Mouse (Mus musculus) layer of hippocampus, adult 9-11 months (tissue): ENCODE measurements around the gene Mrpl34.
"Not testable (repeated sequence)": the region's sequence is repeated elsewhere in the genome, so short reads cannot be mapped to it uniquely, and the experiment has no call there.

ENCODE experiments used
- DNase-seq: peaks from one replicate; pipeline ENCODE4 v3.0.0; 2022

Gene Mrpl34

GRCm38 (mm10) chr8:71464513-71465500 lies at the start of gene Mrpl34:
TSS of gene Mrpl34 (plus strand) at chr8:71464959.
- peak; percentile 100 for DNase-seq

GRCm38 (mm10) chr8:71422121-71422520 lies 42.6 kb upstream of the Mrpl34 start:
- no peak for DNase-seq

GRCm38 (mm10) chr8:71432935-71433334 lies 31.8 kb upstream of the Mrpl34 start:
- not testable (repeated sequence) for DNase-seq

- no peak for DNase-seq
Measured at GRCm38 (mm10) chr8:71437041-71437440, 27.7 kb upstream of the Mrpl34 start.

GRCm38 (mm10) chr8:71441404-71441803 lies 23.4 kb upstream of the Mrpl34 start:
- no peak for DNase-seq

- no peak for DNase-seq
Measured at GRCm38 (mm10) chr8:71445096-71445495, 19.7 kb upstream of the Mrpl34 start.

- no peak for DNase-seq
Measured at GRCm38 (mm10) chr8:71451337-71451736, 13.4 kb upstream of the Mrpl34 start.

- DNase-seq: no peak
Measured at GRCm38 (mm10) chr8:71451777-71452176, 13.0 kb upstream of the Mrpl34 start.

- no peak for DNase-seq
Measured at GRCm38 (mm10) chr8:71452669-71453068, 12.1 kb upstream of the Mrpl34 start.

- no peak for DNase-seq
Measured at GRCm38 (mm10) chr8:71454668-71455067, 10.1 kb upstream of the Mrpl34 start.

GRCm38 (mm10) chr8:71456906-71457305 lies 7.9 kb upstream of the Mrpl34 start:
- no peak for DNase-seq

- DNase-seq: no peak
Measured at GRCm38 (mm10) chr8:71457659-71458270, 7.0 kb upstream of the Mrpl34 start.

- DNase-seq: no peak
Measured at GRCm38 (mm10) chr8:71460716-71461115, 4.0 kb upstream of the Mrpl34 start.

- DNase-seq: peak; percentile 22
Measured at GRCm38 (mm10) chr8:71461152-71461840, 3.5 kb upstream of the Mrpl34 start.

GRCm38 (mm10) chr8:71462191-71462590 lies 2.6 kb upstream of the Mrpl34 start:
- DNase-seq: no peak

GRCm38 (mm10) chr8:71462786-71463185 lies 2.0 kb upstream of the Mrpl34 start:
- DNase-seq: peak; percentile 77

GRCm38 (mm10) chr8:71463188-71464033 lies 1.3 kb upstream of the Mrpl34 start, which contains the start of gene Abhd8:
TSS of gene Abhd8 (minus strand) at chr8:71463655.
- DNase-seq: peak; percentile 98

GRCm38 (mm10) chr8:71465733-71466132 lies 974 bp downstream of the Mrpl34 start:
- no peak for DNase-seq

GRCm38 (mm10) chr8:71466198-71466597 lies 1.4 kb downstream of the Mrpl34 start:
- peak; percentile 13 for DNase-seq

- peak; percentile 5 for DNase-seq
Measured at GRCm38 (mm10) chr8:71467201-71467600, 2.4 kb downstream of the Mrpl34 start.

- DNase-seq: peak; percentile 6
Measured at GRCm38 (mm10) chr8:71468001-71468400, 3.2 kb downstream of the Mrpl34 start.

- peak; percentile 99 for DNase-seq
Measured at GRCm38 (mm10) chr8:71468916-71469315, 4.2 kb downstream of the Mrpl34 start, which contains the start of gene Dda1. TSS of gene Dda1 (plus strand) at chr8:71469199.
